Mouse (Mus musculus): ENCODE results near the gene 9230110F15Rik.
"Not testable (repeated sequence)": the region's sequence is repeated elsewhere in the genome, so short reads cannot be mapped to it uniquely, and the experiment has no call there.

Gene 9230110F15Rik

GRCm38 (mm10) chr9:35844050-35844449, at the start of gene 9230110F15Rik:
9230110F15Rik (minus strand) TSS chr9:35844150.
- no peak for DNase-seq (ENCODE audit: low spot score)

GRCm38 (mm10) chr9:35893112-35893511, 49.2 kb upstream of the 9230110F15Rik start:
- DNase-seq (ENCODE audit: low spot score): not testable (repeated sequence)

GRCm38 (mm10) chr9:35817881-35818280, 26.1 kb downstream of the 9230110F15Rik start:
- DNase-seq (ENCODE audit: low spot score): not testable (repeated sequence)

GRCm38 (mm10) chr9:35798146-35798545, 45.8 kb downstream of the 9230110F15Rik start:
- no peak for DNase-seq (ENCODE audit: low spot score)

GRCm38 (mm10) chr9:35790001-35790400, 53.9 kb downstream of the 9230110F15Rik start, which contains the start of the genes Gm27235 and D730048I06Rik:
Gm27235 (minus strand) TSS chr9:35790101.
D730048I06Rik (minus strand) TSS chr9:35790112.
- DNase-seq (ENCODE audit: low spot score): peak; percentile 23
